8 mouse cellular contexts compared by ENCODE assay signal in genomic region chr12:92302951-92303591, GRCm38 (mm10).
DNase-seq lines count a peak whose midpoint lies in the region; ATAC-seq and TF ChIP-seq lines count a peak whose summit lies in the region.

No protein-coding gene starts in this region.

- H3K27ac ChIP-seq in lung, embryonic 14.5 days (ENCODE audit: low read depth): no peak overlapping the region

- no peaks in the 10 kb centered on the region for H3K36me3 ChIP-seq in lung, embryonic 14.5 days (ENCODE audit: insufficient read depth)

- no peaks in the 10 kb centered on the region for H3K27me3 ChIP-seq in lung, embryonic 14.5 days (ENCODE audit: insufficient read depth, low read length)

- H3K9ac ChIP-seq in lung, embryonic 14.5 days: no peak overlapping the region

- TF ChIP-seq CTCF in lung, embryonic 14.5 days (IDR thresholded peaks at IDR 0.05; ENCODE audit: low read depth): peak; percentile 78

- peak; percentile 47 to 51 for DNase-seq in B cell, adult 2 months
- peak; percentile 49 for DNase-seq in T-cell, adult 2 months (ENCODE audit: low spot score)
- DNase-seq in cerebellum, postnatal 14 days: peak; percentile 90 to 92
- DNase-seq in frontal cortex, postnatal 25 days (ENCODE audit: low spot score in 2 of 2): peak; percentile 50 to 72
- DNase-seq in kidney, postnatal 4 days: peak; percentile 82
- peak; percentile 89 for DNase-seq in lung, embryonic 14.5 days
- peak; percentile 27 for DNase-seq in ovary, postnatal 10 days (ENCODE audit: low spot score)
- peak; percentile 62 for DNase-seq in thymus, postnatal 0 days (ENCODE audit: low spot score)

- 17% methylated on average over 14 of the region's 14 CpGs for WGBS in lung, embryonic 14.5 days

- H3K9me3 ChIP-seq in lung, embryonic 14.5 days (ENCODE audit: low read depth, low read length): no peaks in the 10 kb centered on the region

- H3K4me1 ChIP-seq in lung, embryonic 14.5 days (ENCODE audit: insufficient read depth): no peaks in the 10 kb centered on the region

- ATAC-seq in lung, embryonic 14.5 days (ENCODE audit: insufficient read depth): peak; percentile 76

- no peak overlapping the region for H3K4me3 ChIP-seq in lung, embryonic 14.5 days (ENCODE audit: low read depth, low read length)

- peak overlapping the region; percentile 1; the same call in 1 of the 2 replicates for H3K4me2 ChIP-seq in lung, embryonic 14.5 days

Comparison
In these comparisons a context has a peak if more than half of its experiments do, and no peak if none do; other contexts are left out.
1. DNase-seq: peak in every context shown above with its lines; median percentile 91 in cerebellum, postnatal 14 days; 89 in lung, embryonic 14.5 days; 82 in kidney, postnatal 4 days; 62 in thymus, postnatal 0 days; 61 in frontal cortex, postnatal 25 days; 49 in B cell, adult 2 months; 49 in T-cell, adult 2 months; 27 in ovary, postnatal 10 days.